Mouse (Mus musculus) hindbrain, embryonic 14.5 days (tissue): Measurements from ENCODE around the gene Gadd45g. TPM values are rescaled to one million over a fixed set of nuclear protein-coding genes. Genes with fewer than 3 reads are reported as not detected.

ENCODE experiments used
- ATAC-seq: fragments of 200-750 bp; cut with Nextera tagmentation; 2 replicates; pipeline ENCODE4 v1.8.0; 2017; ENCODE audit warnings: moderate number of reproducible peaks, mild to moderate bottlenecking, moderate TSS enrichment, moderate library complexity; ENCODE audit not compliant: low FRiP score
- DNase-seq: peaks from one replicate; pipeline ENCODE4 v3.0.0-alpha.2; 2015; ENCODE audit warnings: low spot score
- H3K27ac ChIP-seq: fragments of 300-500 bp; sonication (generic); 2 replicates; pipeline ENCODE4 v1.5.1; 2014; ENCODE audit warnings: mild to moderate bottlenecking, moderate library complexity
- H3K27me3 ChIP-seq: fragments of 300-500 bp; sonication (generic); 2 replicates; pipeline ENCODE4 v1.6.1; 2014; ENCODE audit warnings: mild to moderate bottlenecking, low read length, mixed read lengths; ENCODE audit not compliant: control insufficient read depth, insufficient read depth
- H3K36me3 ChIP-seq: fragments of 300-500 bp; sonication (generic); replicated peaks from 2 replicates; pipeline ENCODE4 v1.6.1; 2014; ENCODE audit not compliant: control insufficient read depth, insufficient read depth
- H3K4me1 ChIP-seq: fragments of 300-500 bp; sonication (generic); replicated peaks from 2 replicates; pipeline ENCODE4 v1.6.1; 2014; ENCODE audit warnings: antibody characterized with exemption, low read length, mixed read lengths; ENCODE audit not compliant: control insufficient read depth, insufficient read depth
- H3K4me2 ChIP-seq: fragments of 300-500 bp; sonication (generic); replicated peaks from 2 replicates; pipeline ENCODE4 v1.6.1; 2014; ENCODE audit warnings: mild to moderate bottlenecking, moderate library complexity
- H3K4me3 ChIP-seq: fragments of 300-500 bp; sonication (generic); replicated peaks from 2 replicates; pipeline ENCODE4 v1.5.1; 2014; ENCODE audit warnings: mild to moderate bottlenecking, low read length
- H3K9ac ChIP-seq: fragments of 300-500 bp; sonication (generic); 2 replicates; pipeline ENCODE4 v1.6.1; 2014
- H3K9me3 ChIP-seq: fragments of 300-500 bp; sonication (generic); 2 replicates; pipeline ENCODE4 v1.6.1; 2016; ENCODE audit warnings: low read length; ENCODE audit not compliant: control insufficient read depth
- WGBS: fragments of 180-500 bp; shearing (Covaris S2); extraction: QIAGEN DNeasy Blood & Tissue Kit; methylation state at CpG from one replicate; pipeline ENCODE4 v1.1.7; 2014; 5-methylcytosine and 5-hydroxymethylcytosine counted together
- polyA plus RNA-seq: library from polyadenylated mRNA; unstranded; fragments of >200 nt; fragmentation: Nextera tagmentation; extraction: Ambion mirVana; gene quantifications from 2 replicates; pipeline ENCODE4 v1.2.1, GENCODE M21; 2014

Gadd45g gene
- polyA plus RNA-seq, 1 experiment from 2014 or later: 43.6 TPM

DNA sequence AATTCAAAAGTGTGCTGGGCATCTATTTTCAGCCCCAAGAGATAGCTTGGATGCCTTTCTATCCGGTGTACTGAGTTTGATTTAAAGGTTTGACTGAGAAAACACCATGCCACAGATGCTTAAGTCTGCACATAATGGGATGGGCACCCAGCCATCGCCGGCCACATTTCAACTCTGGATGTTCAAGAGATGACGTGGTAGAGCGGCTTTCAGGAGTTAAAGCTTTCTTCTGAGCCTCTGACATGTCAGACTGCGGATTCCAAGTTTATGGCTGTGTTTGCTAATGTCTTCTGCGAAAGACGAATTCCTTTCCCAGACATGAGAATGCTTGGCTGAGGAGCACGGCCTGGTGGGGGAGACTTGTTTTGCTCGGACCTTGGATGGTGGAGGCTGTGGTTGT lies 40.2 kb downstream of the Gadd45g start:
- Histone ChIP-seq H3K9me3 (no peaks in the 10 kb centered on the region), H3K4me2 (no peak overlapping the region), H3K4me1 (no peaks in the 10 kb centered on the region), H3K27me3 (no peaks in the 10 kb centered on the region), H3K27ac (no peak overlapping the region), H3K9ac (no peak overlapping the region), H3K36me3 (no peaks in the 10 kb centered on the region), H3K4me3 (no peak overlapping the region)
- DNase-seq (no peak), ATAC-seq (no peak)
- 89% methylated on average over 10 of the region's 10 CpGs for WGBS

DNA sequence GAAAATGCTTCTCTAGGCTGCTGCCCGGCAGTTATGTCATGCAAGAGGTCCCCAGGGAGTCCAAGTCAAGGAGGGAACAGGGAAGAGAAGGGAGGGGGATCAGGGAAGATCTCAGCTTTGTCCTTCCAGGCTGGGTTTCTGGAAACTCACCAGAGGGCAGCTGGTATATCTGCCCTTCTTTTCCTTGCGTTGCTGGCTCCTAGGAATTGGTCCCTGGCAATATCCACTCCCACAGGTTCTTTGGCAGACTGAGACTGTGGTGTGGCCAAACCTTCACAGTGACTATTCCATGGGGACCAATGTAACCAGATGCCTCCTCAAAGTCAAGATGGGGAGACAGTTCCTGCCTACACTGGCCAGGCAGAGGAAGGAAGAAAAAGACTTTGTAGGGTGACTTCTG lies 41.9 kb downstream of the Gadd45g start:
- Histone ChIP-seq H3K36me3 (no peaks in the 10 kb centered on the region), H3K4me1 (no peaks in the 10 kb centered on the region), H3K27me3 (no peaks in the 10 kb centered on the region), H3K9ac (no peak overlapping the region), H3K4me2 (no peak overlapping the region), H3K4me3 (no peak overlapping the region), H3K27ac (no peak overlapping the region), H3K9me3 (no peaks in the 10 kb centered on the region)
- ATAC-seq (no peak), DNase-seq (no peak)
- 60% methylated on average over 2 of the region's 2 CpGs for WGBS

DNA sequence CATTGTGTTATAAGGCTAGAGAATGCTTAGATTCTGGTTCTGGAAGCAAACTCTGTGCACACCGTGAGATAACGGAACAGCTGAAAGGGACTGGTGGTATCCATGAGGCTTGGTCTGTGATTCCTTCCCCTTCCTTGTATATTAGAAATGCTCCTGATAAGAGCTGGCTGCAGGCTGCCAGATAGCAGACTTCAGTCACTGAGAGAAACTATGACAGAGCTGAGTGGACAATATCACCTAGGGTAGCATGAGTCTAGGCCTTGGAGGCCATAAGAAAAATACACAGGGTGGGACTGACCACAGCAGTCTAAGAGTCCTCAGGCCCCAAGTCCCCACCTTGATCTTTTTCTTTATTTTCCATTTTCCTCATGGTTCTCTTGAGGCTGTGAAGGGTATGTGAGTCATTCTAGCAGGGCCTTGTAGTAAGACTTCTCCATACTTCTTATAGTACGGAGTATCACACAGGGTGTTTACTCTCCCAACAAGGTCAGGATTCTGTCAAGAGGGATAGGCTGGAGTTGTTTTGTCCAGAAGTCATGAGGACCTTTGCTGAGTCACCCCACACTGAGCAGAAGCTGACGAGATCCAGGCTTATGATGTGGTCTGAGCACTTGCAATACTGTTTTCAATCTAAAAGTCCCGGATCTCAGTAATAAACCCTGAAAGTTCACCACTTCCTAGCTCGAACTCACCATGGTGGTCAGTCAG lies 45.5 kb downstream of the Gadd45g start:
- no peak overlapping the region for H3K27ac ChIP-seq
- H3K27me3 ChIP-seq: no peaks in the 10 kb centered on the region
- H3K4me1 ChIP-seq: no peaks in the 10 kb centered on the region
- H3K4me3 ChIP-seq: no peak overlapping the region
- no peak for DNase-seq
- no peak for ATAC-seq
- WGBS: 91% methylated on average over 6 of the region's 6 CpGs
- H3K36me3 ChIP-seq: no peaks in the 10 kb centered on the region
- H3K9ac ChIP-seq: no peak overlapping the region
- H3K9me3 ChIP-seq: peaks cover 11% of the 10 kb centered on the region; the same call in 1 of the 2 replicates
- no peak overlapping the region for H3K4me2 ChIP-seq

DNA sequence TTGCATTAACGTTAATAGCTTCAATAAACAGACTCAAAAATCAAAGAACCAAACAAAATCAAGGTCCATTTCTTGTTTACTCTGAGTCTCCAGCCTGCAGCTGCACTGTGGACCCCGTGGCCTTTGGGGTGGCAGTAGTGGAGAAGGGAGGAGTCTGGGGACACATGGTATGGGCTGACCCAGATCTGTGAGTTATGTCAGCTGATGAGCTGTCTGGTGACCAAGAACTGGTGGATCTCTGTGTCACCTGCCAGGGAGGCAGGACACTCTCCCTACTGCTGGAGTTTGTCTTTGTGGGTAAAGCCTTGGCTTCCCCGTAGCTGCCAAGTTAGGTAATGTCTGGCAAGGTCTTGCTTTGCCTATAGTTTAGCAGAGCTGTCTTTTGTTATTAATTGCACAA lies 51.1 kb downstream of the Gadd45g start:
- Histone ChIP-seq H3K4me1 (peaks cover 7% of the 10 kb centered on the region; the same call in 1 of the 2 replicates), H3K4me2 (no peak overlapping the region), H3K27me3 (no peaks in the 10 kb centered on the region), H3K9me3 (peaks cover 11% of the 10 kb centered on the region; the same call in 1 of the 2 replicates), H3K4me3 (no peak overlapping the region), H3K27ac (no peak overlapping the region), H3K9ac (no peak overlapping the region), H3K36me3 (no peaks in the 10 kb centered on the region)
- no peak for ATAC-seq
- 80% methylated on average over 3 of the region's 3 CpGs for WGBS
- DNase-seq: no peak

Other genes starting within 250 kb of the Gadd45g start
- 52.4 and 52.6 TPM in 2 replicates for gene Cks2, start 201.4 kb upstream of the Gadd45g start, polyA plus RNA-seq
- gene Secisbp2, start 195.0 kb upstream of the Gadd45g start, polyA plus RNA-seq: 27.2 and 28.3 TPM in 2 replicates
- 16.2 and 17.8 TPM in 2 replicates for gene Sema4d, start 52.9 kb upstream of the Gadd45g start, polyA plus RNA-seq